Mouse (Mus musculus) lung, embryonic 16.5 days (tissue): Measurements from ENCODE around the gene Olfr15. TPM values are rescaled to one million over a fixed set of nuclear protein-coding genes. Genes with fewer than 3 reads are reported as not detected.

Source experiments
- ATAC-seq: fragments of 200-750 bp; cut with Nextera tagmentation; 2 replicates; pipeline ENCODE4 v1.8.0; 2017; ENCODE audit warnings: low read depth, mild to moderate bottlenecking, moderate library complexity
- H3K27ac ChIP-seq: fragments of 300-500 bp; sonication (generic); 2 replicates; pipeline ENCODE4 v1.5.1; 2014; ENCODE audit warnings: mild to moderate bottlenecking, control low read depth, low read length
- H3K27me3 ChIP-seq: fragments of 300-500 bp; sonication (generic); 2 replicates; pipeline ENCODE4 v1.6.1; 2014; ENCODE audit warnings: low read depth, low read length, mixed read lengths; ENCODE audit not compliant: control insufficient read depth, insufficient read depth
- H3K36me3 ChIP-seq: fragments of 300-500 bp; sonication (generic); 2 replicates; pipeline ENCODE4 v1.6.1; 2014; ENCODE audit warnings: low read length; ENCODE audit not compliant: control insufficient read depth, insufficient read depth
- H3K4me1 ChIP-seq: fragments of 300-500 bp; sonication (generic); replicated peaks from 2 replicates; pipeline ENCODE4 v1.6.1; 2014; ENCODE audit warnings: low read length, mixed read lengths; ENCODE audit not compliant: control insufficient read depth, insufficient read depth
- H3K4me2 ChIP-seq: fragments of 300-500 bp; sonication (generic); 2 replicates; pipeline ENCODE4 v1.6.1; 2014; ENCODE audit warnings: low read depth, low read length, control low read depth
- H3K4me3 ChIP-seq: fragments of 300-500 bp; sonication (generic); 2 replicates; pipeline ENCODE4 v1.5.1; 2014; ENCODE audit warnings: mild to moderate bottlenecking, low read length, control low read depth
- H3K9ac ChIP-seq: fragments of 300-500 bp; sonication (generic); 2 replicates; pipeline ENCODE4 v1.6.1; 2014; ENCODE audit warnings: low read length, control low read depth
- H3K9me3 ChIP-seq: fragments of 300-500 bp; sonication (generic); 2 replicates; pipeline ENCODE4 v1.6.1; 2016; ENCODE audit warnings: low read length; ENCODE audit not compliant: control insufficient read depth
- WGBS: fragments of 180-500 bp; shearing (Covaris S2); extraction: QIAGEN DNeasy Blood & Tissue Kit; methylation state at CpG from one replicate; pipeline ENCODE4 v1.1.7; 2014; 5-methylcytosine and 5-hydroxymethylcytosine counted together
- polyA plus RNA-seq: library from polyadenylated mRNA; unstranded; fragments of >200 nt; fragmentation: Nextera tagmentation; extraction: Ambion mirVana; gene quantifications from 2 replicates; pipeline ENCODE4 v1.2.1, GENCODE M21; 2015

Gene Olfr15
- polyA plus RNA-seq, 1 experiment from 2014 or later, result not detected

DNA sequence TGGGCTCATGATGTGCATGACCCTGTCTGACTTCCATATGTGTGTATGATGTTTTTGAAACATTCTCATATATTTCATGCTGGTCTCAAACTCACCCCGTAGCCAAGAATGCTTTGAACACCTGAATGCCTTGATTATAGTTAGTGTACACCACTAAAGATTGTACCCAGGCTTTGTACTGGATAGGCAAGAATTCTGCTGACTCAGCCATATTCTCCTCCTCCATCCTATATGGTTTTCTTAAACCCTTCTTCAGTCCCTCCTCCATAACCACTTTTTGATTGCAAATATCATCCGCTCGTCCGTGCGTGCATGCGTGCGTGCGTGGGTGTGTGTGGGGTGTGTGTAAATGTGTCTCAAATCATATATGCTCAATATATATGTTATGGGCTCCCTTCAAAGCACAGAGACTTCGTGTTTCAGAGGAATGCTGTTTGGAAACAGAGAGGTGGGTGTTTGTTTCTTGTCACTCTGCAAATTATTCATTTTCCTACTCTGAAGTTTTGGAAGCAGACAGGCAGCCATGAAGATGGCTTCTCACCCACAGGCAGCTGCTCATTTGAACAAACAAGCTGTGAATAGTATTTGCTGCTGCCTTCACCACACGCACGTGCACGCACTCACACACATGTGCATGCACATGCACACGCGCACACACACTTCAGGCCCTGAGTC, 61.1 kb downstream of the Olfr15 start:
- Histone ChIP-seq H3K36me3 (peaks cover 2% of the 10 kb centered on the region; the same call in 1 of the 2 replicates), H3K4me2 (no peak overlapping the region), H3K4me3 (no peak overlapping the region), H3K9ac (no peak overlapping the region), H3K4me1 (no peaks in the 10 kb centered on the region; the same call in 1 of the 2 replicates), H3K27ac (no peak overlapping the region), H3K27me3 (no peaks in the 10 kb centered on the region), H3K9me3 (no peaks in the 10 kb centered on the region)
- WGBS, result 90% methylated on average over 14 of the region's 14 CpGs
- no peak for ATAC-seq

DNA sequence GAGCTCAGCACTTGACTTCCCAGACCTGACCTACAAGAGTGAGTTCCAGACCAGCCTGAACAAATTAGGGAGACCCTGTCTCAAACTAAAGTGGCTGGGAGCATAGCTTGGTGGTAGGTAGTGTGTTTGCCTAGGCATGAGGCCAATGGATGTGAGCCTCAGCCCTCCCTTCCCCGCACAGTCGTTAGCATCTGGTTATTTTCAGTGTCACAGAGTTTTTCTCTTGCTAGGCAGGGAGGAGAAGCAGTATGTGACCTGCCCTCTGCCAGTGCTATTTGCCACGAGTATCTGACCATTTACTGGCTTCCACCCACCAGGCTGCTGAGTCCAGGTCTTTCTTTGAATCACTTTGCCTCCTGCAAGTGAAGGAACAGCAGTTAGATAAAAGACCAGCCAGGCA, 63.1 kb downstream of the Olfr15 start:
- no peak for ATAC-seq
- H3K9me3 ChIP-seq, result no peaks in the 10 kb centered on the region
- no peak overlapping the region for H3K27ac ChIP-seq
- H3K27me3 ChIP-seq, result no peaks in the 10 kb centered on the region
- H3K4me1 ChIP-seq, result no peaks in the 10 kb centered on the region; the same call in 1 of the 2 replicates
- 69% methylated on average over 3 of the region's 3 CpGs for WGBS
- H3K9ac ChIP-seq, result no peak overlapping the region
- no peak overlapping the region for H3K4me2 ChIP-seq
- no peak overlapping the region for H3K4me3 ChIP-seq
- peaks cover 10% of the 10 kb centered on the region; the same call in 1 of the 2 replicates for H3K36me3 ChIP-seq

Other genes with a start within 250 kb of the Olfr15 start
- not detected in 2 replicates for gene Olfr161, start 239.8 kb upstream of the Olfr15 start, polyA plus RNA-seq
- gene Mefv, start 112.8 kb upstream of the Olfr15 start, polyA plus RNA-seq, result 0.08 TPM in 1 of 2 replicates, not detected in the other
- 44.9 and 48.0 TPM in 2 replicates for gene Zfp263, start 86.8 kb upstream of the Olfr15 start, polyA plus RNA-seq
- 1.1 and 1.3 TPM in 2 replicates for gene Zfp174, start 16.4 kb downstream of the Olfr15 start, polyA plus RNA-seq
- gene Naa60, start 41.5 kb downstream of the Olfr15 start, polyA plus RNA-seq, result 48.1 and 49.2 TPM in 2 replicates
- gene Zfp597, start 53.7 kb downstream of the Olfr15 start, polyA plus RNA-seq, result 7.3 and 7.6 TPM in 2 replicates
- 1.5 and 2.0 TPM in 2 replicates for gene Gm20695, start 53.8 kb downstream of the Olfr15 start, polyA plus RNA-seq
- 9.4 and 11.1 TPM in 2 replicates for gene 1700037C18Rik, start 77.8 kb downstream of the Olfr15 start, polyA plus RNA-seq
- gene Cluap1, start 77.9 kb downstream of the Olfr15 start, polyA plus RNA-seq, result 22.2 and 23.9 TPM in 2 replicates
- gene Nlrc3, start 145.8 kb downstream of the Olfr15 start, polyA plus RNA-seq, result 1.9 and 2.1 TPM in 2 replicates
- 16.5 and 17.0 TPM in 2 replicates for gene Slx4, start 172.9 kb downstream of the Olfr15 start, polyA plus RNA-seq
- 3.2 and 4.1 TPM in 2 replicates for gene Dnase1, start 206.1 kb downstream of the Olfr15 start, polyA plus RNA-seq
- gene Trap1, start 246.9 kb downstream of the Olfr15 start, polyA plus RNA-seq, result 88.9 and 90.8 TPM in 2 replicates